Mouse (Mus musculus): ENCODE results near the gene Xpo5. TPM values are rescaled to one million over a fixed set of nuclear protein-coding genes. Genes with fewer than 3 reads are reported as not detected.

Xpo5 gene
- 48.3 TPM for polyA plus RNA-seq (2021)

DNA sequence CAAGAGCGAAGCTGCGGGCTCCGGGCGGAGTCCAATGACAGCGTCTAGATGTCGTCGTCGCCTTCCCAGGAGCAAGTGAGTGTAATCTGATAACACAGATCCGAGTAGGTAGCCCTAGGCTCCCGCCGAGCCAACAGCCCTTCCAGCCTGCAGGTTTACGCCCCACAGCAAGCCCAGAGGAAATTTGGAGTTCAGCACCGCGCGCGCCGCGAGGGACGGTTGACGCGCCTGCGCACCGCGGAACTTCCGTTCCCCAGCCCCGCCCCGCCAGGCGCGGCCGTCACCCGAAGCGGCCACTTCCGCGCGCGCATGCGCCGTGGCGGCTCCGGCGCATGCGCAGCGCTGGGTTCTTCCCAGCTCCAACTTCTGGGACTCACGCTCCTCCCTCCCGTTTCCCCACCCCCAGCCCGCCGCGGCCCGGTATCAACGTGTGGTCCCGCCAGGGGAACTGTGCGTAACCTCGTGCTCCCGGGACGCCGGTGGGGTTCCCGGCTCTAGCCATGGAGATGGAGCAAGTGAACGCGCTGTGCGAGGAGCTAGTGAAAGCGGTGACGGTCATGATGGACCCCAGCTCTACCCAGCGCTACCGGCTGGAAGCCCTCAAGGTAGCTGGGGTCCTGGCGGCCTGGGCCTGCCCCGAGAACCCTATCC, at the start of gene Xpo5, which contains the start of gene Polh:
Gene Xpo5 (plus strand): TSS at position 362 of the 651 bp plus-strand sequence.
Gene Polh (minus strand): TSS at position 225 of the 651 bp plus-strand sequence.
- ChIA-PET POLR2A (interaction anchor here (1.4 kb wide), 1 partner anchor 40 kb away, joined by 3 read pairs; no protein-coding TSS in a partner anchor), CTCF (no interaction called here)
- TF ChIP-seq CTCF (IDR thresholded peaks at IDR 0.05), result no peak
- in situ Hi-C loops (cut with MboI; ENCODE audit: low pct_unique_long_range_greater_than_20kb), result no loop called here
- ATAC-seq (peak; percentile 89), DNase-seq (ENCODE audit: low read depth, low spot score) (peak; percentile 43)
- no peaks in the 10 kb centered on the region for H3K27me3 ChIP-seq

DNA sequence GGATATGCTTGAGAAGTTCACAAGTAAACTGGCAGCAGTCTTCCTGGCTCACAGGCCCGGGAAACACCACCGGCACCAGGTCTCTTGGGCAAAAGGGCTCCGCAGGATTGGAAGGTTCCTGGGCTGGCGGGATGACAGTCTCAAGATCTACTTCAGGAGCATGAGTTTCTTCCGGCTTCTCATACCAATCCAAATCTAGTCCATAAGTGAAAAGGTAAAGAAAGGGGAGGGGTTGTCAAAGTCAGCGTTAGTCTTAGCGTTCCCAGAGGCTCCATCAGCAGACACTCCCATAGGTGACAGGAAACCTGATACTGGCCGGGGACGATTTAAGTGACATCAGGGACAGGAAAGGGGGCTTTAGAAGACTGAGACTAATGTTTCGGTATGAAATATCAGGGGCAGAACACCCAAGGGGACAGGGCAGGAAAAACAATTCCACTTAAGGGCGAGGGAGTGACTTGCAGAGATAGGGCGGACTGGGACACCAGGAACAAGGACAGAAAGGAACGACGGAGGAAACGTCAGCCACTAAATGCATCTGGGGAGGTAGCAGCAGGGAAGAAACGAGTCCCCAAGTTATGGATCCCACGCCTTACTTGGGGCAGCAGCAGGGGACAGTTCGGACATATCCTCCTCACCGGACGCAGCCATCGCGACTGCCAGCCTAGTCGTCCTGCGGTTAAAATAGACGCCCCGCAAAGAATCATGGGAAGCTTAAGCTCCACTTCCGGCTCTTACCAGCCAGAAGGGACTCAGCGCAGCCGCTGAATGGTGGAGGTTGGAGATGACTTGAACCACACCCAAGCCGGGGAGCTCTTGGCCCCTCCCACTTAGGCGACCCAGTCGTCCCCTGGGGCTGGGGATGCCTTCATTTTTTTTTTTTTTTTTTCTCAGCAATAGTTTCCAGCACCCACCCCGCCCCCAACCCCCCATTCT, 49.5 kb upstream of the Xpo5 start, which contains the start of gene Mad2l1bp:
Gene Mad2l1bp (minus strand): TSS at position 707 of the 936 bp plus-strand sequence.
- TF ChIP-seq CTCF (IDR thresholded peaks at IDR 0.05), result no peak
- H3K27me3 ChIP-seq, result no peaks in the 10 kb centered on the region
- ChIA-PET CTCF (no interaction called here), POLR2A (no interaction called here)
- peak; percentile 71 for ATAC-seq
- in situ Hi-C loops (cut with MboI; ENCODE audit: low pct_unique_long_range_greater_than_20kb), result no loop called here
- DNase-seq (ENCODE audit: low read depth, low spot score), result peak; percentile 59

DNA sequence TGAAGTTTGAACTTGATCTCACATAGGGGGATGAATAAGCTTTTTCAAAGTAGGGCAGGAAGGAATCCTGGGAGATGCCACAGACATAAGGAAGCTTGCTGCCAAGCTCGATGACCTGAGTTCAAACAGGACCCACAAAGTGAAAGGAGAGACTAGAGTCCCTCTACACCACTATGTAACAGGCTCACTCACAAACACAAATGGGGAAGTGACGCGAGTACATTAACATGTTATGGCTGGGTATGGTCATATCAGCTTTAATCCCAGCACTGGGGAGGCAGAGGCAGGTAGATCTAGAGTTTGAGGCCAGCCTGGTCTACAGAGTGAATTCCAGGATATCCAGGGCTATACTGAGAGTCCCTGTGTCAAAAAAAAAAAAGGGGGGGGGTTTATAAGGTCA, 48.2 kb upstream of the Xpo5 start:
- POLR2A ChIA-PET, result interaction anchor here (0.6 kb wide), 1 partner anchor 477 kb away, joined by 3 read pairs; no protein-coding TSS in a partner anchor
- CTCF ChIA-PET, result no interaction called here
- H3K27me3 ChIP-seq, result no peaks in the 10 kb centered on the region
- DNase-seq (ENCODE audit: low read depth, low spot score), result no peak
- in situ Hi-C loops (cut with MboI; ENCODE audit: low pct_unique_long_range_greater_than_20kb), result no loop called here
- no peak for TF ChIP-seq CTCF (IDR thresholded peaks at IDR 0.05)
- no peak for ATAC-seq

- TF ChIP-seq CTCF (IDR thresholded peaks at IDR 0.05), result no peak
- CTCF ChIA-PET, result no interaction called here
- H3K27me3 ChIP-seq, result no peaks in the 10 kb centered on the region
- POLR2A ChIA-PET, result no interaction called here
- ATAC-seq, result no peak
- no peak for DNase-seq (ENCODE audit: low read depth, low spot score)
- in situ Hi-C loops (cut with MboI; ENCODE audit: low pct_unique_long_range_greater_than_20kb), result no loop called here
These were observed 45.9 kb upstream of the Xpo5 start for GRCm38 (mm10) chr17:46156680-46157079.

DNA sequence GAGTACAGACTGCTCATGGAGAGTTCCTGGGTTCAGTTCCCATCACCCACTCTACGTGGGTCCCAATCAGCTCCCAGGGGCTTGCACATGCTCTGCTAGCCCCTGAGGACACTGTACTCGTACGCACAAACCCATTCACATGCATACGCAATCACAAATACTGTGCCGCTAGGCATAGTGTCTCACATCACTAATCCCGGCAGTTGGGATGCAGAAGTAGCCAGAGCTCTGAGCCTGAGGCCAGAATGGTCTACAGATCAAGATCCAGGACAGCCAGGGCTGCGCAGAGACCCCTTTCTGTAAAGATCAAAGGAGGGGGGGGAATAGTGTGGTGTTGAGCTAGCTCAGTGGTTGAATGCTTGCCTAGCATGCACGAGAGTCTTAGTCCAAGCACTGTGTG, 45.5 kb upstream of the Xpo5 start:
- in situ Hi-C loops (cut with MboI; ENCODE audit: low pct_unique_long_range_greater_than_20kb), result no loop called here
- TF ChIP-seq CTCF (IDR thresholded peaks at IDR 0.05), result no peak
- no peaks in the 10 kb centered on the region for H3K27me3 ChIP-seq
- ATAC-seq (no peak), DNase-seq (ENCODE audit: low read depth, low spot score) (no peak)
- ChIA-PET POLR2A (no interaction called here), CTCF (no interaction called here)

- no peak for TF ChIP-seq CTCF (IDR thresholded peaks at IDR 0.05)
- POLR2A ChIA-PET, result no interaction called here
- in situ Hi-C loops (cut with MboI; ENCODE audit: low pct_unique_long_range_greater_than_20kb), result no loop called here
- no peaks in the 10 kb centered on the region for H3K27me3 ChIP-seq
- DNase-seq (ENCODE audit: low read depth, low spot score) (no peak), ATAC-seq (no peak)
- CTCF ChIA-PET, result no interaction called here
These were observed 43.3 kb upstream of the Xpo5 start for GRCm38 (mm10) chr17:46159236-46159635.

- TF ChIP-seq CTCF (IDR thresholded peaks at IDR 0.05), result no peak
- CTCF ChIA-PET, result no interaction called here
- ATAC-seq, result peak; percentile 58
- peak; percentile 71 for DNase-seq (ENCODE audit: low read depth, low spot score)
- POLR2A ChIA-PET, result no interaction called here
- in situ Hi-C loops (cut with MboI; ENCODE audit: low pct_unique_long_range_greater_than_20kb), result no loop called here
- H3K27me3 ChIP-seq, result no peaks in the 10 kb centered on the region
These were observed 42.4 kb upstream of the Xpo5 start for GRCm38 (mm10) chr17:46160090-46160662.

GRCm38 (mm10) chr17:46160686-46161085, 41.9 kb upstream of the Xpo5 start, which contains the start of gene Gtpbp2:
Gtpbp2 (plus strand) TSS chr17:46161032.
- POLR2A ChIA-PET, result no interaction called here
- peak; percentile 98 for DNase-seq (ENCODE audit: low read depth, low spot score)
- no peak for TF ChIP-seq CTCF (IDR thresholded peaks at IDR 0.05)
- in situ Hi-C loops (cut with MboI; ENCODE audit: low pct_unique_long_range_greater_than_20kb), result no loop called here
- H3K27me3 ChIP-seq, result no peaks in the 10 kb centered on the region
- CTCF ChIA-PET, result no interaction called here
- ATAC-seq, result peak; percentile 87

GRCm38 (mm10) chr17:46161179-46161578, 41.4 kb upstream of the Xpo5 start:
- POLR2A ChIA-PET, result no interaction called here
- no peak for DNase-seq (ENCODE audit: low read depth, low spot score)
- in situ Hi-C loops (cut with MboI; ENCODE audit: low pct_unique_long_range_greater_than_20kb), result no loop called here
- CTCF ChIA-PET, result no interaction called here
- TF ChIP-seq CTCF (IDR thresholded peaks at IDR 0.05), result no peak
- ATAC-seq, result peak; percentile 3
- no peaks in the 10 kb centered on the region for H3K27me3 ChIP-seq

- ChIA-PET CTCF (no interaction called here), POLR2A (interaction anchor here (0.7 to 1.3 kb wide), 2 partner anchors 38 to 41 kb away, joined by 3 read pairs; partner anchors contain the start of genes Polh and Xpo5)
- in situ Hi-C loops (cut with MboI; ENCODE audit: low pct_unique_long_range_greater_than_20kb), result no loop called here
- no peak for ATAC-seq
- H3K27me3 ChIP-seq, result no peaks in the 10 kb centered on the region
- no peak for DNase-seq (ENCODE audit: low read depth, low spot score)
- TF ChIP-seq CTCF (IDR thresholded peaks at IDR 0.05), result no peak
These were observed 40.9 kb upstream of the Xpo5 start for GRCm38 (mm10) chr17:46161710-46162109.

Data from Patski (cell line).